ENCODE assay signal across 8 mouse cellular contexts in the genomic region with DNA sequence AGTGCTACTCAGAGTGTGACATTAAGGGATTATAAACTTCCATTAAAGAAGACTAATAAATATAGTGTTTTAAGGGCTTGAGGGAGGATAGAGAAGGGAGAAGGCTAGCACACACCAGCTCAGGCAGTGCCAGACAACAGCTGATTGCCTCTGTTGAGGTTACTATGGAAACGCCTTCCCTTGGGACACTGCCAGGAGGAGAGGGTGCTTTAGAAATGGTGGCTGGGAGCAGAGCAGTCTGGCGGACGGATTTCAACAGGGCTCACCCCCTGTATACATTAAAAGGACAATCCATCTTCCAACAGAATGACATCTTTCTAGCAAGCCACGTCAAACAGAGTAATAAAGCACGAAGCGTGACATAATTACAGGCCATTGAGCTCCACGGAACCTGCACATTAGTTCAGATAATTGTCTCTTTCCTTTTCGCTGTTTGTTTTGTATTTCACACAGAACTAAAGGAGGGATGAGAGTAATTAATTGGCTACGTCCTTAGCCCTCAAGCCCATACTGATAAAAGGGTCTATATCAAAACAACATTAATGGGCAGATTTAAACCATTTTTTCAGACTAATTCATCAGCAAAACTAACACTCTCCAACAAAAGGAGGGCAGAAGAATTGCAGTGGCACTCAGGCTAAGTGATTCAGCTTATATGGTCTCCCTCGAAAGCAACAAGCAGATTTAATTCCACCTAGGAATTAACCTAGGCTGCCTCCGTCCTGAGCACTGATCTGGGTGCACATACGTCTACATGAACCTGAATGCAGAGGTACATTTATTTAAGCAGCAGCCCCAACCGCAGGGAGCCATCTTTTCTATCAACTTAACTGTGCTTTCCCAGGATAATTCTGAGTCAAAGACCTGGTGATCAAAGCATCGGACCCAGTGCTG.
DNase-seq lines count a peak whose midpoint lies in the region; ATAC-seq lines count a peak whose summit lies in the region.

No protein-coding gene starts in this region.

- H3K27ac ChIP-seq in limb, embryonic 11.5 days (replicated peaks; ENCODE audit: low read depth, low read length) = no peak overlapping the region
- H3K27ac ChIP-seq in limb, embryonic 10.5 days = no peak overlapping the region
- H3K27ac ChIP-seq in hindbrain, embryonic 10.5 days = peak overlapping the region; percentile 80

- H3K27me3 ChIP-seq in limb, embryonic 11.5 days (ENCODE audit: control insufficient read depth, insufficient read depth, low read length) = no peaks in the 10 kb centered on the region
- H3K27me3 ChIP-seq in limb, embryonic 10.5 days (ENCODE audit: low read depth, poor library complexity, severe bottlenecking) = no peaks in the 10 kb centered on the region
- peaks cover 23% of the 10 kb centered on the region for H3K27me3 ChIP-seq in hindbrain, embryonic 10.5 days (ENCODE audit: insufficient read depth, poor library complexity, severe bottlenecking)

- H3K4me2 ChIP-seq in limb, embryonic 11.5 days (ENCODE audit: low read depth, severe bottlenecking) = no peak overlapping the region

- H3K4me1 ChIP-seq in limb, embryonic 11.5 days (ENCODE audit: control insufficient read depth, insufficient read depth, low read length) = peaks cover 4% of the 10 kb centered on the region; the same call in 1 of the 2 replicates
- peaks cover 8% of the 10 kb centered on the region for H3K4me1 ChIP-seq in limb, embryonic 10.5 days
- peaks cover 25% of the 10 kb centered on the region for H3K4me1 ChIP-seq in hindbrain, embryonic 10.5 days (replicated peaks)

- peak; percentile 59 for DNase-seq in limb, embryonic 11.5 days (ENCODE audit: low spot score)
- no peak for DNase-seq in limb, embryonic 10.5 days (ENCODE audit: low spot score)
- DNase-seq in embryo, embryonic 10.5 days (ENCODE audit: low spot score) = peak; percentile 89
- peak; percentile 79 for DNase-seq in hindbrain, embryonic 10.5 days (ENCODE audit: low spot score)
- peak; percentile 88 to 90 for DNase-seq in layer of hippocampus, adult 8-10 months (ENCODE audit: low spot score in 2 of 2)
- peak; percentile 90 for DNase-seq in lung, postnatal 10 days
- DNase-seq in retina, postnatal 1 day = peak; percentile 96
- DNase-seq in natural killer cell, adult 2 months (ENCODE audit: low spot score in 2 of 2) = no peak

- no peaks in the 10 kb centered on the region for H3K36me3 ChIP-seq in limb, embryonic 11.5 days (ENCODE audit: control insufficient read depth, insufficient read depth, low read length)
- no peaks in the 10 kb centered on the region for H3K36me3 ChIP-seq in limb, embryonic 10.5 days
- no peaks in the 10 kb centered on the region for H3K36me3 ChIP-seq in hindbrain, embryonic 10.5 days

- no peak overlapping the region for H3K4me3 ChIP-seq in limb, embryonic 11.5 days (ENCODE audit: low read depth, low read length)
- H3K4me3 ChIP-seq in limb, embryonic 10.5 days = no peak overlapping the region
- H3K4me3 ChIP-seq in hindbrain, embryonic 10.5 days = peak overlapping the region; percentile 31

- ATAC-seq in limb, embryonic 11.5 days (ENCODE audit: insufficient number of reproducible peaks, low FRiP score, low TSS enrichment, low read depth) = no peak

- no peaks in the 10 kb centered on the region for H3K9me3 ChIP-seq in limb, embryonic 11.5 days (ENCODE audit: control insufficient read depth, low read length)
- H3K9me3 ChIP-seq in limb, embryonic 10.5 days (replicated peaks) = no peaks in the 10 kb centered on the region
- H3K9me3 ChIP-seq in hindbrain, embryonic 10.5 days = no peaks in the 10 kb centered on the region

- 31% methylated on average over 14 of the region's 14 CpGs for WGBS in limb, embryonic 11.5 days
- 36% methylated on average over 14 of the region's 14 CpGs for WGBS in limb, embryonic 10.5 days
- 27% methylated on average over 14 of the region's 14 CpGs for WGBS in hindbrain, embryonic 10.5 days

- no peak overlapping the region for H3K9ac ChIP-seq in limb, embryonic 11.5 days (ENCODE audit: low read length)

Comparison
In these comparisons a context has a peak if more than half of its experiments do, and no peak if none do; other contexts are left out.
1. DNase-seq: peak in limb, embryonic 11.5 days (single experiment), embryo, embryonic 10.5 days (single experiment), hindbrain, embryonic 10.5 days (single experiment), layer of hippocampus, adult 8-10 months (2 of 2), lung, postnatal 10 days (single experiment) and retina, postnatal 1 day (single experiment); none in limb, embryonic 10.5 days (single experiment) and natural killer cell, adult 2 months (0 of 2).